Mouse (Mus musculus): ENCODE measurements at regions not wholly inside any gene's neighbourhood (a gene's known extent, or its start where the extent isn't known, plus 50 kb on each side); places are given as distances from the start of the nearest gene placed in this dataset.
"Not testable (repeated sequence)": the region's sequence is repeated elsewhere in the genome, so short reads cannot be mapped to it uniquely, and the experiment has no call there.

DNA sequence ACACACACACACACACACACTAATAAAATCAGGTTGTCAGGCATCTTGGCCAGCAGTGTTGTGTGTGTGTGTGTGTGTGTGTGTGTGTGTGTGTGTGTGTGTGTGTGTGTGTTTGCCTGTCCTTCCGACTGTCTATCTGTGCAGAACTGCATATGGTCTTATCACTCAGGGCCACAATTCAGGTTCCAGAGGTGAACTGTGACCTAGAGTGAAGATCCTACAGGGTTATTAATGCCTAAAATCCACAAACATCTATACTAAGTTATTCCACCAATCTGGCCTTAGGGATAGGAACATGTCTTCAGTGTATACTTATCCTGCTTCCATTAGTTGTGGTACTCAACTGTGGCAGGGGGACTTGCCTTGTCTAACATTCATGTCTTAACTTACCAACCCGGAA, 96.7 kb downstream of the Zfp369 start:
- not testable (repeated sequence) for H3K9ac ChIP-seq (ENCODE audit: low read depth, low read length); H3K4me2 ChIP-seq (ENCODE audit: low read length); H3K9me3 ChIP-seq (ENCODE audit: control insufficient read depth, low read length); H3K4me1 ChIP-seq (ENCODE audit: control insufficient read depth, insufficient read depth, low read depth, low read length); H3K36me3 ChIP-seq (ENCODE audit: control insufficient read depth, insufficient read depth, low read length); ATAC-seq; H3K4me3 ChIP-seq (ENCODE audit: low read length); H3K27ac ChIP-seq (ENCODE audit: low read depth, low read length); H3K27me3 ChIP-seq (replicated peaks; ENCODE audit: control insufficient read depth, insufficient read depth, low read length)
- WGBS: 100% methylated on average over 1 of the region's 2 CpGs

DNA sequence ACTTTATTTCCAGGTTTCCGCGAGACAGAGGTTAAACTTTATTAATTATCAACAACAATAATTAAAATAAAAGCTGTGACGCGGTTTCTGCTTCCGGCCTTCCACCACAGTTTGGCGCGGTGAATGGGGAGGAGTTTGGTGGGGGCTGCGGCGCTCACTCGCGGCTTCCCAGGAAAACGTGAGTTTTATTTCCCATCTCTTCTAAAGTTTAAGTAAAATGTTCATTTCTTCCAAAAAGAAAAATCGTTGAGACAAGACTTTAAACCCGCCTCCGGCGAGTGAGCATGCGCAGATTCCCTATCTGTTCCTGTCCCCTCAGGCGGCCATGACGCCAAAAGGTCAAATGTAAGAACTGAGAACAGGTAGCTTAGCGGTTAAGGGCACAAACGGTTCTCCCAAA, 100.8 kb downstream of the Zfp369 start:
- not testable (repeated sequence) for H3K4me1 ChIP-seq (ENCODE audit: control insufficient read depth, insufficient read depth, low read depth, low read length); H3K9ac ChIP-seq (ENCODE audit: low read depth, low read length); H3K9me3 ChIP-seq (ENCODE audit: control insufficient read depth, low read length); ATAC-seq; H3K4me3 ChIP-seq (ENCODE audit: low read length); H3K27ac ChIP-seq (ENCODE audit: low read depth, low read length); H3K36me3 ChIP-seq (ENCODE audit: control insufficient read depth, insufficient read depth, low read length); H3K4me2 ChIP-seq (ENCODE audit: low read length); H3K27me3 ChIP-seq (replicated peaks; ENCODE audit: control insufficient read depth, insufficient read depth, low read length)
- 45% methylated on average over 17 of the region's 21 CpGs for WGBS

DNA sequence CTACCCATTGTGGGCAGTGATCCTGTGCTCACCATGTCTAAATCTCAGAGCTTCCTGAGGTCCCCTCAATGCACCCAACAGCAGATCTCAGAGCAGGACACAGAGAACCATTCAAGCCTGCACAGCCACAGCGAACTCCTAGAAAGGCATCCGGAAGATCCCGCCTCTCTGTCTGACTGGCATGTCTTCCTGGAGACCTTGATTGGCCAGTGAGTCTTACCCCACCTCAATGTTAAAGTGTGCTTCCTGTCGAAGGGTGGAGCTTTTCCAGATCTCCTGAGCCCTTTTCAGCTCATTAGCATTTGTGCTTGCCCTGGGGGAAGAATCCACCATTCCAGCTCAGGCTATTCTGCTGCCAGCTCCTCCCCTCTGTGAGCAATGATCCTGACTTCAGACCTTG, 97.5 kb upstream of the Gm10139 start:
- WGBS: 76% methylated on average over 4 of the region's 4 CpGs

DNA sequence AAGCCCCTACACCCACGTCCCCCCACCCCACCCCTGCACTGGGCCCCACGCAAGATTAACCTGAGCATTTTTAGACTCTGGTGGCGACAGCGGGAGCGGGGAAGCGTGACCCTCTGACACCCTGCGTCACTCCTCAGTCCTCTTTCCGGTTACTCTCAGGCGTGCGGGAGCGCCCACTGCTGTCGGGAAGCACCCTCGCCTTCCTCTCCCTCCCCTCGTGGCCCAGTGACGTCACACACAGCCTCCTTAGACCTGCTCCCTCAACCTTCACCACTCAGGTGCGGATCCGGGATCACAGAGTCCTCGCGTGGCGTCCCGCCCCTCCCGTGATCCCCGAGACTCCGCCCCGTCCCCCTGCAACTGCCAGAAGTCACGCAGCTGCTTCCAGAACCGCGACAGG, 92.3 kb upstream of the Gm10139 start:
- ATAC-seq; H3K9me3 ChIP-seq (ENCODE audit: control insufficient read depth, low read length); H3K36me3 ChIP-seq (ENCODE audit: control insufficient read depth, insufficient read depth, low read length); H3K4me2 ChIP-seq (ENCODE audit: low read length); H3K27me3 ChIP-seq (replicated peaks; ENCODE audit: control insufficient read depth, insufficient read depth, low read length); H3K4me1 ChIP-seq (ENCODE audit: control insufficient read depth, insufficient read depth, low read depth, low read length); H3K9ac ChIP-seq (ENCODE audit: low read depth, low read length); H3K27ac ChIP-seq (ENCODE audit: low read depth, low read length): not testable (repeated sequence)
- peak overlapping the region; percentile 13; the same call in 1 of the 2 replicates for H3K4me3 ChIP-seq (ENCODE audit: low read length)
- whole genome bisulfite sequencing: 11% methylated on average over 21 of the region's 28 CpGs

More for the DNA sequence above, 97.5 kb upstream of the Gm10139 start:
- H3K9me3 ChIP-seq (ENCODE audit: control insufficient read depth, low read length); H3K4me2 ChIP-seq (ENCODE audit: low read length); H3K27ac ChIP-seq (ENCODE audit: low read depth, low read length); ATAC-seq; H3K4me1 ChIP-seq (ENCODE audit: control insufficient read depth, insufficient read depth, low read depth, low read length); H3K9ac ChIP-seq (ENCODE audit: low read depth, low read length); H3K36me3 ChIP-seq (ENCODE audit: control insufficient read depth, insufficient read depth, low read length); H3K4me3 ChIP-seq (ENCODE audit: low read length); H3K27me3 ChIP-seq (replicated peaks; ENCODE audit: control insufficient read depth, insufficient read depth, low read length): not testable (repeated sequence)
